Mouse (Mus musculus) Patski (cell line): ENCODE data around the gene Srgn. TPM values are rescaled to one million over a fixed set of nuclear protein-coding genes. Genes with fewer than 3 reads are reported as not detected.

Experiments
- ATAC-seq: fragments of 100-300 bp; one replicate; pipeline ENCODE4 v1.8.0; 2021
- CTCF ChIA-PET: fragments of 350-600 bp; sonication (Branson Sonifier 250); formaldehyde crosslinking; loops from one replicate; lab custom pipeline; 2022; ENCODE audit warnings: inconsistent platforms; lab: Charles Lee
- POLR2A ChIA-PET: fragments of 350-600 bp; sonication (Branson Sonifier 250); formaldehyde crosslinking; loops from one replicate; lab custom pipeline; 2022; ENCODE audit warnings: antibody characterized with exemption, inconsistent platforms; lab: Charles Lee
- DNase-seq: peaks from one replicate; pipeline ENCODE4 v3.0.0-alpha.2; 2011; ENCODE audit warnings: low read depth, low spot score
- H3K27me3 ChIP-seq: fragments of 371-371 bp; one replicate; pipeline ENCODE4 v1.5.1; 2021
- CTCF ChIP-seq: fragments of 100-300 bp; IDR thresholded peaks from one replicate; pipeline ENCODE4 v1.5.1; 2021
- in situ Hi-C: fragments of 300-500 bp; cut with MboI; formaldehyde crosslinking; loops from 3 replicates; pipeline ENCODE4 v1.11.1; 2018; ENCODE audit warnings: low pct_unique_long_range_greater_than_20kb, mixed read lengths
- polyA plus RNA-seq: library from polyadenylated mRNA; unstranded; gene quantifications from one replicate; pipeline ENCODE4 v1.2.3, GENCODE M21; 2021

The Srgn gene
- polyA plus RNA-seq, 1 experiment from 2014 or later: not detected

DNA sequence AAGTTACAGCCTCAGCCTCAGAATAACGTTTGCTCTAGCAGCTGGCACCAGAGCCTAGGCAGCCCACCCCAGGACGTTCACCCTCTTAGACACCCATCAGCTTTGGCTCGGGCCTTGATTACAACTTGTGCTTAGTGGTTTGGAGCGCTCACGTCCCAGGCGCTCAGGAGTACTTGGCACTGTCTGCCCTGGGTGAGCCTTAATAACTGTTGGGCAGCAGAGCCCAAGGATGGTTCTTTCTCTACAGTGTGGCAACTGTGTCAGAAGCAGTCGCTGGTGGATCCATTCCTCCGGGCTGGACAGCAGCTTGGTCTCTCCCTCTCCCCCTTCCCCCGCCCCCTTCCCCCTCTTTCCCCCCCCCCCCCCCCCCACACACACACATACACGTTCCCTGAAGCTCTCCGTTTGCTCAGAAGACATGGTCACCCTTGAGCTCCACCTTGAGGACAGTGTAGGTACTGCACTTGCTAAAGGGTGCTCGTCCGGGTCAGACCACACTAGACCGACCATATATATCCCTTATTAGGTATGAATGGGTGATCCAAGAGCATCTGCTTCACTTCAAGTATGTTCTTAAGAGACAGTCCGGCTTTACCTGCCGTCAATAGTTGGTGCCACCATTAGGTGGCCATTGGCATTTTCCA lies 22.4 kb upstream of the Srgn start:
- ATAC-seq (peak; percentile 54), DNase-seq (no peak)
- CTCF ChIA-PET: interaction anchor here (0.6 to 2.8 kb wide), 8 partner anchors 10 to 131 kb away, joined by 3 to 21 read pairs (median 4); no protein-coding TSS in a partner anchor
- TF ChIP-seq CTCF: peak; percentile 69
- in situ Hi-C loops: loop anchor here (5.0 kb wide), 1 partner anchor 47 kb away; no protein-coding TSS in a partner anchor
- POLR2A ChIA-PET: interaction anchor here (0.6 kb wide), 1 partner anchor 46 kb away, joined by 5 read pairs; no protein-coding TSS in a partner anchor
- no peaks in the 10 kb centered on the region for H3K27me3 ChIP-seq

DNA sequence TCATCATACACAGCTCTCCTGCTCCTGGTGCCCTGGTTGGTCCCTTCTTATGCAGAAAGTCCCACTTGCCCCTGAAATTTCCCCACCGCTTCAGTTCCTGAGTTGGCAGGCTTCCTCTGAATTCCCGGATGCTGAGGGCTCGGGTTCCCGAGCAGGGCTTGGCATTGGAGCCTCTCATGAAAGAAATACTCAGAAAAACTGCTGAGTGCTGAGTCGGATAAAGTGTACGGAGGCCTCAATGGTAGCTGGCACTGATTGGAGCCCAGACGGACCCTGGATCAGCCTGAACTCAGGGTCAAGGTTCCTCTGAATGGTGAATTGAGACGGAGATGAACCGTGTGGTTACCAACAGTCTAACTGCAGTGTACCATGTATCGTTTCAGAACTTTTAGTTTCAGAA lies 19.2 kb upstream of the Srgn start:
- ATAC-seq (no peak), DNase-seq (no peak)
- no peaks in the 10 kb centered on the region for H3K27me3 ChIP-seq
- TF ChIP-seq CTCF: no peak
- CTCF ChIA-PET: interaction anchor here (1.5 kb wide), 1 partner anchor 46 kb away, joined by 4 read pairs; no protein-coding TSS in a partner anchor
- POLR2A ChIA-PET: no interaction called here
- in situ Hi-C loops: no loop called here

DNA sequence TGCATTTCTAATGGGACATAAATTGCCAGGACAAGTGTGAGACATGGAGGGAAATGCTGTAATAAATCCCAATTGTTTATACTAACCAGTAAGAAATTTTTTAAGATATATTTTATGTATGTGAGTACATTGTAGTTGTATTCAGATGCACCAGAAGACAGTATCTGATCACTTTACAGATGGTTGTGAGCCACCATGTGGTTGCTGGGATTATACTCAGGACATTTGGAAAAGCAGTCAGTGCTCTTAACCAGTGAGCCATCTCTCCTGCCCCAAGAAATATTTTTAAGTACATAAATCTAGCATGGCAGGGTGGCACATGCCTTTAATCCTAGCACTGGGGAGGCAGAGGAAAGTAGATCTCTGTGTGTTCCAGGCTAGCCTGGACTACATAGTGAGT lies 18.5 kb upstream of the Srgn start:
- ChIA-PET POLR2A (no interaction called here), CTCF (no interaction called here)
- no peak for TF ChIP-seq CTCF
- in situ Hi-C loops: no loop called here
- DNase-seq: no peak
- H3K27me3 ChIP-seq: no peaks in the 10 kb centered on the region
- no peak for ATAC-seq

DNA sequence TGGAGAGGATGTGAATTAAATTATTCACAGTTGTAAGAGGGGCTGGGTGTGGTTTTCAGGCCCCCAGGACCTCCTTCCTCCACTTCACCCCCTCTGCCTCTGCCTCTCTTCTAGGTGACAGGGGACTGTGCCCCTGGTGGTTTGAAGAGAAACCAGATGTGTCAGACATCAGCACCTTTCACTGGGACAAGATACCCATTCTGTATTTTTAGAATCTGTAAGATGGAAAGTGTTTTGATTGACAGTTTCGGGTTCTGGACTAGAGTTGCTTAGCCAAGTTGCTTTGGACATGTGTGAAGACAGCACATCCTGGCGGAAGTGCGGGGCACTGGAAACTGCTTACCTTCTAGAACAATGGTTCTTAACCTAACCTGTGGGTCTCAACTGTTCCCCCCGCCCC lies 17.1 kb upstream of the Srgn start:
- in situ Hi-C loops: no loop called here
- POLR2A ChIA-PET: no interaction called here
- no peak for TF ChIP-seq CTCF

DNA sequence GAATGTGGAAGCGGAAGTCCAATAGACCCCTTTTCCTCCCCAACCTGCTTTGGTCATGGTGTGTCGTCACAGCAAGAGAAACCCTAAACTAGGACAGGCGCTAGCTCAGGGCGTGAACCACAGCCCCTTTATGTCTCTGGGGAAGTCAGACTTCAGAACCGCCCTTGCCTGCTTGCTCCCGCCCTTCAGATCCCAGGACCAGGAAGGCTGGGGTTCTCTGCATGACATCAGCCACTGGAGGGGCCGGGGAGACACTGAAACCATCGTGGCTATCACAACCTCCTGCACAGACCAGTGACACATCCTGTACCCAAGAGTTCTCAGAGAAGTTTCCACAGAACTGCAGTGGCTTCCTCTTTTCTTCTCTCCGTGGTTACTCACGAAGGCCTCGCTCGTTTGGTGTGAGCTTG lies 16.2 kb upstream of the Srgn start:
- POLR2A ChIA-PET: no interaction called here
- DNase-seq (no peak), ATAC-seq (no peak)
- peaks cover 9% of the 10 kb centered on the region for H3K27me3 ChIP-seq
- CTCF ChIA-PET: no interaction called here
- no peak for TF ChIP-seq CTCF
- in situ Hi-C loops: no loop called here

More for the DNA sequence above, 17.1 kb upstream of the Srgn start:
- no peak for DNase-seq
- ATAC-seq: no peak
- peaks cover 4% of the 10 kb centered on the region for H3K27me3 ChIP-seq
- CTCF ChIA-PET: interaction anchor here (1.0 kb wide), 1 partner anchor 15 kb away, joined by 3 read pairs; no protein-coding TSS in a partner anchor

DNA sequence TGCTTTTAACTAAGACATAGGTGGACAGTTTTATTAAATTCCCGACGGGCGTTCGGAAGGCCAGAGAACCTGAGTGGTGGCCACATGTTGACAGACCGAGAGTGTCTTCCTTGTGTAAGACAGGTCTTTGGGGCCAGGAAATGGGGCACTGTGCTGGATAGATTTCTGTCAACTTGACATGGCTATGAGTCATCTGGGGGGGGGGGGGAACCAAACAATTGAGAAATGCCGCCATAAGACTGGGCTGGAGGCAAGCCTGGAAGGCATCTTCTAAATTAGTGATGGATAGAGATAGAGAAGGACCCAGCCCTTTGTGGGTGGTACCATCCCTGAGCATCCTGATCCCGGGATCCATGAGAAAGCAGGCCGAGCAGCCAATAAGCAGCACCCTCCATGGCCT lies 15.7 kb upstream of the Srgn start:
- DNase-seq (no peak), ATAC-seq (no peak)
- POLR2A ChIA-PET: no interaction called here
- in situ Hi-C loops: no loop called here
- CTCF ChIA-PET: no interaction called here
- no peak for TF ChIP-seq CTCF
- peaks cover 9% of the 10 kb centered on the region for H3K27me3 ChIP-seq

DNA sequence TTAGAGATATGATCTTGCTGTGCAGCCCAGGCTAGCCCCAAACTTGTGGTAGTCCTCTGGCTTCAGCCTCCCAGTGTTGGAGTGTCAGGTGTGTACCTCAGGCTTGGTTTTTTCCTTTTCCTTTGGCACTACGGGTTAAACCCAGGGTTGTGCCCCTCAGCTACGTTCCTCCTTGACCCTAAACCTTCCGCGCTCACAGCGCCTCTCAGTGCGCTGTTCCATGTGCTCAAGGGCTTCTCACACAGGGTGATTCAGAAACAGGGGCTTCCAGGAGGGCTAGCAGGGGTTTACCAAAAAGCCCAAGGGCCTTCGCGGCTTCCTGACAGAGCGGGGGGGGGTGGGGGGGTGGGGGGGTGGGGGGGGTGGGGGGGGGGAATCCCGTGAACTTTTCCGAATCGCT lies 15.3 kb upstream of the Srgn start:
- peaks cover 9% of the 10 kb centered on the region for H3K27me3 ChIP-seq
- ChIA-PET POLR2A (no interaction called here), CTCF (no interaction called here)
- TF ChIP-seq CTCF: no peak
- DNase-seq (no peak), ATAC-seq (no peak)
- in situ Hi-C loops: no loop called here

DNA sequence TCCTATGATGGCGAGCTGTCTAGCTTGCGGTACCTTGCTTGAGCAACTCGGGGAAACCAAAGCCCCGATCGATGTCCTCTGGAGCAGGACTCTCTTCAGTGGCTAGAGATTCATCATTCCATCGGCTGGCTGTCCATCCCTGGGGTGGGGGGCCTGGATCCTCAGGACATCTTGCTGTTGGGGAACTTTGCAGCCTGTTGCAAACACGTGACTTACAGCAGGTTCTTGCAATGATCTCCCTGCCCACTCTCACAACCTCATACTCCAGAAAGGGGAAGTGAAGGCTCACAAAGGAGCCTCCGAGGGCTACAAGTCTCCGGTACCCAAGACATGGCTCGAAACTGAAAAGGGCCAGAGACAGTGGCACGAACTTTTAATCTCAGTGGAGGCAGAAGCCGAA lies 14.2 kb upstream of the Srgn start:
- CTCF ChIA-PET: no interaction called here
- ATAC-seq: no peak

DNA sequence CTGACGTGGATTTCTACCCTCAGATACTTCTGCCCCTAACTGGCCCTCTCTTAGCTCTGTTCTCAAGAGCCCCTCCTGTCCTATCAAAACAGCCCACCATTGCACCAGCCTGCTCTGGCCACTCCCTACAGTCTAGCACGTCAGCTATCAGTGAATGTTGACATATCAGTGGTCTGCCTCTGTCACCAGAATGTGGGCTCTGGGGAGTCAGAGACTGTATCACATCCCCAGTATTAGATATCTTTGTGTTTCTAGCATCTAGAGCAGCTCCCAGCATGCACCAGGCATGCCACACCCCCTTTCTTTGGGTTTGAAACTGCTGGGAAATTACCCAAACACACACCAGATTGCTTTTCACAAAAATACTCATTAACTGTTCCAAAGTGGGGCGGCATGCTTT lies 13.5 kb upstream of the Srgn start:
- no peak for ATAC-seq

More for the DNA sequence above, 14.2 kb upstream of the Srgn start:
- H3K27me3 ChIP-seq: peaks cover 9% of the 10 kb centered on the region
- POLR2A ChIA-PET: no interaction called here
- no peak for DNase-seq
- in situ Hi-C loops: no loop called here
- TF ChIP-seq CTCF: no peak

DNA sequence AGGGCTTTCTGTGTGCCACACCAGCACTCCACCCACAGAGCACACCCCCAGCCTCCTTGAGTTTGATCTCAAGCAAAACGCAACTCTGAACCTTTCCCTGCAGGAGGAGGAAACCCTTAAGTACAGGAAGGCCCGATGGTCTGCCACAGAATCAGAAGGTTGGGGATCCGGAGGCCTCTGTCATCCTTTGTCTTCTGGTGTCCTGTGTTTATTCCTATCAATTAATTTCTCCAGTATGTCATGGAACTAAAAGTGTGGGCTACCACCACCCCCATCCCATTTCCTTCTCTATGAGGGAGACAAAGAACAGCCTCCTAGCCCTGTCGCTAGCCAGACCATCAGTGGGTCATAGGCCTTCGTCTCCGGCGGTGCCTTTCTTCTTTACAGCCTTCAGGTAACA lies 7.3 kb upstream of the Srgn start:
- CTCF ChIA-PET: interaction anchor here (1.8 kb wide), 1 partner anchor 15 kb away, joined by 7 read pairs; no protein-coding TSS in a partner anchor
- no peak for ATAC-seq
- no peak for TF ChIP-seq CTCF

More for the DNA sequence above, 13.5 kb upstream of the Srgn start:
- CTCF ChIA-PET: no interaction called here
- H3K27me3 ChIP-seq: peaks cover 9% of the 10 kb centered on the region
- in situ Hi-C loops: no loop called here
- TF ChIP-seq CTCF: no peak
- no peak for DNase-seq
- POLR2A ChIA-PET: no interaction called here

DNA sequence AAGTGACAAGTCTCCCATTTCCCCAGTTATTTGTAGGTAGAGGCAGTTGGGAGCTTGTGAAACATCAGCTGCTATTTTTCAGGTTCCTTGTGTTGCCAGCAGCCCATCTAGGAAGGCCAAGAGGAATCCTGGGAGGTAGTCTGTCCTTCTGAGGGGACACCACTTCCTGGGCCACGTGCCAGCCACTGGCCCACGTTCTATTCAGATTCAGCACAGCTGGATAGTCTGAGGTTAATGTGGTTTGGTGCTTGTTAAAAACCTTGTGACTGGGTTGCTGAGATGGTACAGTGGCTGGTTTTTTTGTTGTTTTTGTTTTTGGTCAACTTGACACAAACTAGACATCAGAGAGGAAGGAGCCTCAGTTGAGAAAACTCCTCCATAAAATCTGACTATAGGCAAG lies 5.6 kb upstream of the Srgn start:
- POLR2A ChIA-PET: no interaction called here
- TF ChIP-seq CTCF: no peak
- DNase-seq (peak; percentile 25), ATAC-seq (no peak)
- in situ Hi-C loops: no loop called here
- CTCF ChIA-PET: interaction anchor here (1.8 kb wide), 1 partner anchor 17 kb away, joined by 7 read pairs; no protein-coding TSS in a partner anchor
- no peaks in the 10 kb centered on the region for H3K27me3 ChIP-seq

More for the DNA sequence above, 7.3 kb upstream of the Srgn start:
- POLR2A ChIA-PET: no interaction called here
- peaks cover 4% of the 10 kb centered on the region for H3K27me3 ChIP-seq
- DNase-seq: no peak
- in situ Hi-C loops: no loop called here
